Mouse (Mus musculus): ENCODE measurements around the gene Gch1. TPM values are rescaled to one million over a fixed set of nuclear protein-coding genes. Genes with fewer than 3 reads are reported as not detected.
A peak's percentile ranks its signal among the peaks of the same experiment; 100 is the strongest.

The Gch1 gene
- polyA plus RNA-seq, 1 experiment from 2014 or later: 3.7 TPM

DNA sequence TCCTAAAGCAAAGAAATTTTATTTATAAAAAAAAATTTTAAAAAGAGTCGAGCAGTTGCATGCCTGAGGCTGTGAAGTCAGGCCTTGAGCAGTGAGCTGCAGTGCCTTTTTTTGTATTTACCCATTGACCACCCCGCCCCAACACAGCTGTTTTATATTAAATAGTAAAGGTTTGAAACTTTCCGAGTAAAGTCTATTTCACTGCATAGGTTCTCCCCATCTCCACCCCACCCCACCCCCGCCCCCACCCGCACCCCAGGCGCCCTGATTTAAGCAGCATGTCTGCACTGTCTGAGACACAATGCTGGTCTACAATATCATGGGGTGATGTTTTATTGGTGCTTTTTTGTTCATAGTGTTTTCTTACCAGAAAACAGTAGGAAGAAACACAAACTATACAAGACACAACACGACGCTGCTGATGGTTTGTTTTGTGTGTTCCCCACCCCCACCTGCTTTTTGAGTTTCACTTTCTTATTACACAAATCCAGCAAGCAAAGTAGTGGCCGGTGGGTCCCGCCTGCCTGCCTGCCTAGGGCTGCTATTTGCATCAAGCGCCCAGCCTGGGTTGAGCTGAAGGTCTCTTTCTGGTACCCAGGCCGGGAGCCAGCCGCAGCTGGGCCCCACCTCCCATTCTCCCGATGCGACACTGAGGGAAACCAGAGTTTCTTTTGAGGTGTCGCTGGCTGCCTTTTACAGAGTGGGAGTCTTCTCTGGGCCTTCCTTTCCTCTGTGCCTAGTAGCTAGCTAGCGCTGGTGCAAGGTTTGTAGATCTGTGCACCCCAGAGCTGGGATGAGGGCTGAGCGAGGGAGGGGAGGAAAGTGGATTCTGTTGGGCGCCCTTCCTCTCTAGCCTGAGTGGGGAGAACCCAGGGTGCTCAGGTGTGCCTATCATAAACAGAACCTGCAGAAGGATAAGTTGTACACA, 84.7 kb downstream of the Gch1 start:
- ATAC-seq: no peak
- H3K27ac ChIP-seq: no peak overlapping the region
- 51% methylated on average over 19 of the region's 19 CpGs for WGBS (ENCODE audit: insufficient replicate concordance)
- H3K36me3 ChIP-seq: no peaks in the 10 kb centered on the region
- H3K9me3 ChIP-seq (replicated peaks): no peaks in the 10 kb centered on the region
- H3K27me3 ChIP-seq (replicated peaks): no peaks in the 10 kb centered on the region
- H3K4me2 ChIP-seq: peak overlapping the region; percentile 25
- H3K9ac ChIP-seq: no peak overlapping the region
- 0 out of 2 replicates have a peak overlapping the region, but pooled peaks have one; percentile 6 for H3K4me3 ChIP-seq
- H3K4me1 ChIP-seq: no peaks in the 10 kb centered on the region

Other genes starting within 250 kb of the Gch1 start
- gene Wdhd1, start 87.4 kb upstream of the Gch1 start, polyA plus RNA-seq (2016; fragmentation: Nextera tagmentation; extraction: Ambion mirVana): 58.1 and 58.9 TPM in 2 replicates
- 3.0 and 4.3 TPM in 2 replicates for gene Socs4, start 87.5 kb upstream of the Gch1 start, polyA plus RNA-seq (2016; fragmentation: Nextera tagmentation; extraction: Ambion mirVana)
- gene Mapk1ip1l, start 108.9 kb upstream of the Gch1 start, polyA plus RNA-seq (2016; fragmentation: Nextera tagmentation; extraction: Ambion mirVana): 45.1 and 49.6 TPM in 2 replicates
- gene Lgals3, start 178.3 kb upstream of the Gch1 start, polyA plus RNA-seq (2016; fragmentation: Nextera tagmentation; extraction: Ambion mirVana): 13.7 and 14.6 TPM in 2 replicates
- 68.0 and 73.9 TPM in 2 replicates for gene Dlgap5, start 229.0 kb upstream of the Gch1 start, polyA plus RNA-seq (2016; fragmentation: Nextera tagmentation; extraction: Ambion mirVana)